Mouse (Mus musculus): ENCODE measurements at regions not wholly inside any gene's neighbourhood (a gene's known extent, or its start where the extent isn't known, plus 50 kb on each side); places are given as distances from the start of the nearest gene placed in this dataset.

GRCm38 (mm10) chr2:133279275-133279674, 272.7 kb upstream of the Bmp2 start:
- no peak for TF ChIP-seq CTCF (IDR thresholded peaks at IDR 0.05; ENCODE audit: control insufficient read depth, insufficient read depth, insufficient read length)
- no peak for TF ChIP-seq USF1 (IDR thresholded peaks at IDR 0.05; ENCODE audit: low read depth)
- no peak for TF ChIP-seq MYOG (IDR thresholded peaks at IDR 0.05; ENCODE audit: control insufficient read depth, extremely low read depth, insufficient read length)
- TF ChIP-seq CEBPB (IDR thresholded peaks at IDR 0.05; ENCODE audit: low read depth) = no peak
- no peak for TF ChIP-seq MAX (IDR thresholded peaks at IDR 0.05)
- no peak for TF ChIP-seq MYOD1 (IDR thresholded peaks at IDR 0.05; ENCODE audit: control insufficient read depth, insufficient read length, low read depth)
